Mouse (Mus musculus): ENCODE measurements around the gene Ino80e. TPM values are rescaled to one million over a fixed set of nuclear protein-coding genes. Genes with fewer than 3 reads are reported as not detected.
A peak's percentile ranks its signal among the peaks of the same experiment; 100 is the strongest.

Ino80e gene
- total RNA-seq, 4 experiments from 2014 or later = 10.0 to 11.1 (median 10.5) TPM

DNA sequence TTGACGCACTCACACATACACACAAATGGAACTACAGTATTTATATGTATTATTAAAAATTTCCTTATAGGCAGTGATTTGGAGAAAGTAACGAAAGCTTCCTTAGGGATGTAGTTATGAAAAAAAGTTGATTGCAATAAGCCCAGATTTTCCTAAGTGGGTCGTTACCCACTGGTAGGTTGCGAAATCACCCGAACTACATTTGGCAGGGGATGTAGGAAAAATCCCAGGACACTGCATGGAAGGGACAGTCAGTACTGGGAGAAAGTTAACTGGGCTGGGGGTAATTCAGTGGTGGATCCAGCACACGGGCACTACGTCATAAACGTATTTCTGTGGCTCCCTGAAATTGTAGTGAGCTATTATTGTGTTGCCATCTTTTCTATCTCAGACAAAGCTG lies 45.7 kb downstream of the Ino80e start:
- DNase-seq (ENCODE audit: low spot score in 2 of 2) = no peak

DNA sequence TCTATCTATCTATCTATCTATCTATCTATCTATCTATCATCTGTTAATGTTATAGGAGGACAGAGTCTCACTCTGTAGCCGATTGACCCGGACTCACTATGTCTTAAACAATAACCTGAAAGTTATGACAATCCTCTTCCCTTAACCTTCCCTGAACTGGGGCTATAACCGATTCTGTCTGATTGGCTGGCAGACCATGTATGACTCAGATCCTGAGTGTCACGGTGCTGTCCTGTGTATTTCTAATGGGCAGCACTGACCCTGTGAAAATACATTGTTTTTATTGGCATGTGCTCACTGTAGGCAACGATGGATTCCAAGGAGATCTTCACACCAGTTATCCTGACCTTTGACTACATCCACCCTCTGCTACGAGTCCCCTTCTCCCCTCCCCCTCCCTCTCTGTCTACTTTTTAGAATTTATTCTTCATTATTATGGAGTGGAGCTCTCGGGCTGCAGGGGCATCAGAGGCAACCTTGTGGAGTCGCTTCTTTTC lies 46.4 kb downstream of the Ino80e start:
- no peak for DNase-seq (ENCODE audit: low spot score in 2 of 2)

DNA sequence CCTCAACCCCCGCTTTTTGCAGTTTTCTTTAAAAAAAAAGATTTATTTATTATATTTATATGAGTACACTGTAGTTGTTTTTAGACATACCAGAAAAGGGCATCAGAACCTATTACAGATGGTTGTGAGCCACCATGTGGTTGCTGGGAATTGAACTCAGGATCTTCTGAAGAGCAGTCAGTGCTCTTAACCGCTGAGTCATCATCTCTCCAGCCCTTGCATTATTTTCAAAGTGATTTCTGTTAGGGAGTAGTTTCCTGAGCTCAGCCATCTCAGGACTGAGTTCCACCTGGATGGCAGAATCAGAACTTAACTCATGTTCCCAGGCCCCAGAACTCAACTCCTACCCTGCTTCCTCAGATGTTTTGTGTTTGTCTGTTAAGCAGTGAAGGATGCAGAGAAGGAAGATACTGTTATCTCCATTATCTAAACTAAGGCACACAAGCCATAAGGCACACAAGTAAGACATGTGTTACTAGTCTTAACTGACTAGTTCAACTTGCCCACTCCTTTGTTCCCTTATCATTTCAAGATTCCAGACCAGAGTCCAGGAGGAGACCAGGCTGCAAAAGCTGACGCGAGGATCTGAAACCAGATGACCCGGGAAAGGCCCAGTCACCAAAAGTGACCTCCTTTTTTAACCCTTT lies 52.3 kb downstream of the Ino80e start:
- no peak for DNase-seq (ENCODE audit: low spot score in 2 of 2)

DNA sequence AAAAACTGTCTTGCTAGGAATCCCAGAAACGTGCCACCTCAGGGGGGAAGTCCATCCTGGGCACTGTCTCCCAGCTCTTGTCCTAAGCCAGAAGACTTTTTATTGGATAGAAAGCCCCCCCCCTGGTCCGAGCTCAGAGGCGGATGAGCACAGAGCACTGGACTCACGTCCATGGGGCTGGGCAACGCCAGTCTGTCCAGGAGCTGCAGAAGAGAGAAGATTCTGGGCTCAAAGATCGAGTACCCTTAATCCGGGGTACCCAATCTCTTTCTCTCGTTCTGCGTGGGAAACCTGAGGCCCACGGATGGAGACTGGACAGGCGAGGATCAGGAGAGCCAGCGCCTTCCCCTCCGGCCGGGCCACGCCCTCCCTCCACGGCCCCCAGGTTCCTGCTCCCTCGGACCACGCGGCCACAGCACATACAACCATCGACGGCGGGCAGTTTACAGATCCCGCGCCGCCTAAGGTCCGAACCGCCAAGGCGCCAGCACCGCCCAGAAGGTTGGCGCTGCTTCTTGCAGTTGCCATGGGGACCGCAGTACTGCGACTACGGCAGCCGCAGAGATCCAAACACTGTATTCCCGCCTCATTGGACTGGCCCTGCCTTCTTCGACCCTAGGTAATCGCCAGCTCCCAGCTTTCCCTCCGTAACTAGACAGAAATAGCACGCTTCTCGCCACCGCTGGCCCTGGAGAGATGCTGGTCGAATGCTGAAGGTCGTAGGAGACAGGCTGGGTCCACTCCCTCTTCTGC lies 53.3 kb downstream of the Ino80e start:
- DNase-seq (ENCODE audit: low spot score in 2 of 2) = peak; percentile 77 to 85

DNA sequence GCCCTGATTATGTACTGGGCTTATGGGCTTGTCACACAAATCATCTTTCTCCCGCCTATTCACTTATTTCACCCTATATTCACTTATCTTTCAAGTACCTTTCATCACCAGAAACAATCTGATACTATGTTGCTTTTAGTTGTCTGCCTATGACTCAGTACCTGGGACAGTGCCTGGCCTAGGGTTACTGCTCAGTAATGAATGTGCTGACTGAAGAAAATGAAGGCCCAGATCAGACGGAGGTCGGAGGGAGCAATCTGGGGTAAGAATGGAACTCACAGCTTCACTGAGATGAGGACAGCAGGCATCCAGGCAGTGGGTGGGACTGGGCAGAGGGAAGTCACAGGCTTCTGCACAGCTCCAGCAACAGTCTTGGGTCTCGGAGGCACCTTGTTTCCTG lies 54.8 kb downstream of the Ino80e start:
- peak; percentile 55 to 64 for DNase-seq (ENCODE audit: low spot score in 2 of 2)

DNA sequence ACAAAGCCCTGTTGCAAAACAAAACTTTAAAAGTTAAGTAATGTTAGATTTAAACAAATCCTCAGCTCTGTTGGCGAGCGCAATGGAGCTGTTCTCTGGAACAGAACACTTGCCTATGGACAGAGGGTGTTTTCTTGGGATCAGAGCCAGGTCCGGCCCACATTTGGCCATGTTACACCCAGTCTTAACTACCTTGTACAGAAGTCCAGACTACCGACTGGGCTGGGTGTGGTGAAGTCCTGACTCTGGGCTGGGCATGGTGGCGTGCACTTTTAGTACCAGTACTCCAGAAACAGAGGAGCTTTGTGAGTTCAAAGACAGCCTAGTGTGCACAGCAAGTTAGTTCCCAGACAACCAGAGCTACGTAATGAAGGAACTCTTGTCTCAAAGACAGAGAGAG lies 55.2 kb downstream of the Ino80e start:
- DNase-seq (ENCODE audit: low spot score in 2 of 2) = peak in 1 of 2 experiments; percentile 61

DNA sequence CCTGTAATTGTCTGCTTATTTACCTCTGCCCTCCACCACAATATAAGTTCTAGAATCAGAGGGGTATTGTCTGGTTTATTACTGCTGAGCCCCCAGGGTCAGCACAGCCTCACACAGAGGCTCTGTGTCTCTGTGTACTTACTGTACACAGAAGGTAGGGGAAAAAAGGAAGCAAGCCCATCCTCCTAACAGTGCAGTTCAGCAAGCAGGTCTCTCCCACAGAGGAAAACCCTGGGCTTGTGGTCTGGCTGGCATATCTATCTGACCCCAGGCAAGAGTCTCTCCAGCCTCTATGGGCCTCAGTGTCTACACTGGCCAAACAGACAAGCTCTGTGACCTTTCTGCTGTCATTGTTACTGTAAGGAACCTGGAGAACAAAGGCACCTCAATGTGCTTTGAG lies 58.4 kb downstream of the Ino80e start:
- no peak for DNase-seq (ENCODE audit: low spot score in 2 of 2)

DNA sequence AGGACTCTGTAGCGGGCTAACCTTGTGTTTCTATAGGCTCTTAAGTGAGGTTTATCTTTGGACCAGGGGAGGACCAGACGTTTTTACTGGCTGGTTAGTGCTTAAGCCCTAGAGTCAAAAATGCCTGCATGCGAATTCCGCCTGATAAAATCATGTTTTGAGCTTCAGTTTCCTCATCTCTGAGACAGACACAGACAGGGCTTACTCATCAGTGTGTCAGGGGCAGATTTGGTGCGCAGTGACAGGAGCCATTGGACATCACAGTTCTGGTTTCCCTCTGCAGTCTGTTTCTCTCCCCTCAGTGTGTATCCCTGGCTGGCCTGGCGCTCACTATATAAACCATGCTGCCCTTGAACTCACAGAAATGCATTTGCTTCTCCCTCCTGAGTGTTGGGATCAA lies 59.0 kb downstream of the Ino80e start:
- DNase-seq (ENCODE audit: low spot score in 2 of 2) = no peak

DNA sequence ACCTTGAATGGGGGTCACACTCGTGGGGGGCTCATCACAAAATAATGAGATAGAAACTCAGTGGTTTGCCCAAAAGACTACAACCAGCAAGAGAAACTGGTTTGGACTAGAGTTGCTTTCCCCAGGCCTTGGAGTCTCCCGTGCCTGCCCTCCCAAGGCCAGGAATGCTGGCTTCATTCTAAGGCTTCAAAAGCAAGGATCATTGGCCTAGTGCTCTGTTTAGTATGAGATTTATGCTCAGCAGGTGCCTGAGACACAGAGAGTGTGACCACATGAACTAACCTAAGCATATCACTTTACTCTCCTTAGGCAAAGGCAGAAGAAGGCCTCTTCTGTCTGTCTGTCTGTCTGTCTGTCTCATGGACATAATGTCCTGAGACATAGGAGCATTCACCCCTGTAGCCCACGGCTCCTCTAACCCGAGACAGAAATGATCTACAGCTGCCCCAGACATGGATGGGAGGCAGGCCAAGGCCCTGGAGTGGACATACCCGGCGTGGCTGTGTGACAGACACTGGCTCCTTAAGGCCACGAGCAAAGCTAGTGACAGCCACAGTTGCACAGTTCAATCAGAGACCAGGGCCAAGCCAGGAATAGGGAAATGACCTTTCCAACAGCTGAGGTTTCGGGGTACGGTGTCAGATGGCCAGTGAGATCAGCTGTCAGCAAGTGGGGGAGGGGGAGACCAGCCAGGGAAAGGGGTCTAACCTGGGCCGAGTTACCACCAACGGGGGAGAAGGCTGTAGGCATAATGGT lies 59.9 kb downstream of the Ino80e start:
- DNase-seq (ENCODE audit: low spot score in 2 of 2) = peak; percentile 78 to 87

DNA sequence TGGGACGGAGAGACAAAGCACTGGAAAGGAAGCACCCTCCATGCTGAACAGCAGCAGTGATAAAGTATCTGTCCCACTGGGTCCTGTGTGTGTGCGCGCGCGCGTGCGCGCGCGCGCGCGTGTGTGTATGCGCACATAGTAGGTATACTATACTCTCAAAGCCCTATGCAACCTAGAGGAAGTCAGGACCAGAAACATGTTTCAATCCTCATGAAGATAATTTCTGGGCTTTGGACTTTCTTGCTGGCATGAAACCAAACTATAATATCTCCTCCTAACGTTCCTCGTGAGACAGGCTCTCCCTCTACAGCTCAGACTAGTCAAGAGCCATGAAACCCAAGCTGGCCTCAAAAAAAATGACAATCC lies 61.1 kb downstream of the Ino80e start:
- DNase-seq (ENCODE audit: low spot score in 2 of 2) = no peak

Other genes starting within 250 kb of the Ino80e start
- gene Nupr1, start 231.5 kb downstream of the Ino80e start, total RNA-seq (2022) = 1 to 10 TPM; 3.5 to 6.7 (median 4.7) TPM
- 10 to 100 TPM; 26.7 to 43.5 (median 34.7) TPM for gene Sgf29, start 213.1 kb downstream of the Ino80e start, total RNA-seq (2022)
- gene Sult1a1, start 185.9 kb downstream of the Ino80e start, total RNA-seq (2022) = 10 to 100 TPM in 2 of 4 experiments, 1 to 10 TPM in 2; 5.9 to 17.4 (median 10.6) TPM
- 10 to 100 TPM; 31.9 to 44.1 (median 39.4) TPM for gene Bola2, start 167.0 kb downstream of the Ino80e start, total RNA-seq (2022)
- 1 to 10 TPM; 2.3 to 2.8 (median 2.6) TPM for gene Slx1b, start 166.6 kb downstream of the Ino80e start, total RNA-seq (2022)
- gene Coro1a, start 154.6 kb downstream of the Ino80e start, total RNA-seq (2022) = 1 to 10 TPM; 1.3 to 5.9 (median 3.1) TPM
- gene Mapk3, start 102.8 kb downstream of the Ino80e start, total RNA-seq (2022) = 10 to 100 TPM; 16.2 to 20.6 (median 18.6) TPM
- under 1 TPM in 1 of 4 experiments, not detected in 3; 0.88 TPM for gene Gdpd3, start 96.0 kb downstream of the Ino80e start, total RNA-seq (2022)
- gene Ypel3, start 85.4 kb downstream of the Ino80e start, total RNA-seq (2022) = 100 to 1,000 TPM in 1 of 4 experiments, 10 to 100 TPM in 3; 91.2 to 105 (median 95.6) TPM
- under 1 TPM; 0.17 to 0.48 (median 0.40) TPM for gene Tbx6, start 80.9 kb downstream of the Ino80e start, total RNA-seq (2022)
- gene Ppp4c, start 69.9 kb downstream of the Ino80e start, total RNA-seq (2022) = 10 to 100 TPM; 23.1 to 26.0 (median 24.8) TPM
- gene Fam57b, start 64.7 kb downstream of the Ino80e start, total RNA-seq (2022) = 10 to 100 TPM; 49.5 to 78.2 (median 66.4) TPM
- not detected for gene 4930451I11Rik, start 30.7 kb downstream of the Ino80e start, total RNA-seq (2022)
- not detected for gene Doc2a, start 15.0 kb downstream of the Ino80e start, total RNA-seq (2022)
- gene Hirip3, start 405 bp downstream of the Ino80e start, total RNA-seq (2022) = 1 to 10 TPM; 4.1 to 9.6 (median 5.1) TPM
- gene Taok2, start 22.3 kb upstream of the Ino80e start, total RNA-seq (2022) = 10 to 100 TPM; 18.6 to 20.9 (median 20.0) TPM
- 10 to 100 TPM in 3 of 4 experiments, 1 to 10 TPM in 1; 9.3 to 13.4 (median 12.0) TPM for gene Tmem219, start 60.5 kb upstream of the Ino80e start, total RNA-seq (2022)
- 1 to 10 TPM; 1.2 to 4.0 (median 2.7) TPM for gene Kctd13, start 66.5 kb upstream of the Ino80e start, total RNA-seq (2022)
- not detected for gene Asphd1, start 87.2 kb upstream of the Ino80e start, total RNA-seq (2022)
- gene Sez6l2, start 88.2 kb upstream of the Ino80e start, total RNA-seq (2022) = 1 to 10 TPM in 1 of 4 experiments, under 1 TPM in 3; 0.19 to 1.1 (median 0.51) TPM
- 10 to 100 TPM; 27.4 to 34.9 (median 33.3) TPM for gene Cdipt, start 113.5 kb upstream of the Ino80e start, total RNA-seq (2022)
- gene Cdiptos, start 113.7 kb upstream of the Ino80e start, total RNA-seq (2022) = under 1 TPM in 1 of 4 experiments, not detected in 3; 0.24 TPM
- gene Mvp, start 152.2 kb upstream of the Ino80e start, total RNA-seq (2022) = 10 to 100 TPM; 26.7 to 48.3 (median 34.8) TPM
- under 1 TPM in 1 of 4 experiments, not detected in 3; 0.67 TPM for gene Pagr1b, start 154.1 kb upstream of the Ino80e start, total RNA-seq (2022)
- gene Pagr1a, start 155.0 kb upstream of the Ino80e start, total RNA-seq (2022) = 10 to 100 TPM in 1 of 4 experiments, 1 to 10 TPM in 3; 1.3 to 17.6 (median 5.2) TPM
- 10 to 100 TPM in 3 of 4 experiments, 1 to 10 TPM in 1; 4.0 to 20.7 (median 14.7) TPM for gene Gm42742, start 158.7 kb upstream of the Ino80e start, total RNA-seq (2022)
- gene Prrt2, start 158.8 kb upstream of the Ino80e start, total RNA-seq (2022) = under 1 TPM in 3 of 4 experiments, not detected in 1; 0.31 to 0.72 (median 0.65) TPM
- 10 to 100 TPM; 67.1 to 73.4 (median 72.5) TPM for gene Maz, start 164.7 kb upstream of the Ino80e start, total RNA-seq (2022)
- 1 to 10 TPM in 1 of 4 experiments, under 1 TPM in 1, not detected in 2; 0.82 to 1.8 TPM for gene Kif22, start 180.1 kb upstream of the Ino80e start, total RNA-seq (2022)
- not detected for gene Zg16, start 225.0 kb upstream of the Ino80e start, total RNA-seq (2022)
- gene AI467606, start 229.0 kb upstream of the Ino80e start, total RNA-seq (2022) = under 1 TPM; 0.12 to 0.74 (median 0.25) TPM